Comparison of ENCODE assay signal across 8 mouse cellular contexts in genomic region chr11:101469155-101469554, GRCm38 (mm10). TPM values are rescaled to one million over a fixed set of nuclear protein-coding genes. Genes with fewer than 3 reads are reported as not detected.
DNase-seq lines count a peak whose midpoint lies in the region; ATAC-seq and TF ChIP-seq lines count a peak whose summit lies in the region.

No protein-coding gene starts in this region.

- H3K4me1 ChIP-seq in lung, postnatal 0 days (ENCODE audit: insufficient read depth, low read depth, low read length): peaks cover 1% of the 10 kb centered on the region; the same call in 1 of the 2 replicates
- peaks cover 61% of the 10 kb centered on the region for H3K4me1 ChIP-seq in forebrain, embryonic 15.5 days
- peaks cover 36% of the 10 kb centered on the region for H3K4me1 ChIP-seq in limb, embryonic 15.5 days
- H3K4me1 ChIP-seq in stomach, embryonic 16.5 days (ENCODE audit: control insufficient read depth, insufficient read depth, low read length): peaks cover 14% of the 10 kb centered on the region
- H3K4me1 ChIP-seq in cerebellum, adult 2 months (ENCODE audit: control insufficient read depth, insufficient read depth, low read length): no peaks in the 10 kb centered on the region; the same call in 1 of the 2 replicates

- no peak overlapping the region for H3K27ac ChIP-seq in lung, postnatal 0 days (ENCODE audit: low read length)
- H3K27ac ChIP-seq in forebrain, embryonic 15.5 days (replicated peaks): no peak overlapping the region
- H3K27ac ChIP-seq in limb, embryonic 15.5 days: no peak overlapping the region
- no peak overlapping the region for H3K27ac ChIP-seq in stomach, embryonic 16.5 days (ENCODE audit: low read length)
- H3K27ac ChIP-seq in cerebellum, adult 2 months (ENCODE audit: insufficient read depth, low read length): no peak overlapping the region

- 59% methylated on average over 4 of the region's 4 CpGs for WGBS in lung, postnatal 0 days
- 68% methylated on average over 4 of the region's 4 CpGs for WGBS in forebrain, embryonic 15.5 days
- WGBS in limb, embryonic 15.5 days: 54% methylated on average over 4 of the region's 4 CpGs
- 63% methylated on average over 4 of the region's 4 CpGs for WGBS in stomach, embryonic 16.5 days
- WGBS in cerebellum, adult 2 months: 67% methylated on average over 4 of the region's 4 CpGs

- no peak overlapping the region for H3K9ac ChIP-seq in lung, postnatal 0 days (replicated peaks; ENCODE audit: low read depth)
- peak overlapping the region; percentile 82; the same call in 1 of the 2 replicates for H3K9ac ChIP-seq in forebrain, embryonic 15.5 days (replicated peaks)
- H3K9ac ChIP-seq in limb, embryonic 15.5 days: no peak overlapping the region
- no peak overlapping the region for H3K9ac ChIP-seq in stomach, embryonic 16.5 days (ENCODE audit: low read length)

- no peaks in the 10 kb centered on the region for H3K27me3 ChIP-seq in lung, postnatal 0 days (replicated peaks; ENCODE audit: insufficient read depth, low read length)
- H3K27me3 ChIP-seq in forebrain, embryonic 15.5 days: no peaks in the 10 kb centered on the region
- H3K27me3 ChIP-seq in limb, embryonic 15.5 days: no peaks in the 10 kb centered on the region
- no peaks in the 10 kb centered on the region for H3K27me3 ChIP-seq in stomach, embryonic 16.5 days (ENCODE audit: control insufficient read depth, insufficient read depth, low read length)
- H3K27me3 ChIP-seq in cerebellum, adult 2 months (ENCODE audit: control insufficient read depth, insufficient read depth, low read length): no peaks in the 10 kb centered on the region

- no peak for DNase-seq in lung, postnatal 0 days (ENCODE audit: low spot score)
- no peak for DNase-seq in lung, postnatal 36 days
- no peak for DNase-seq in cerebellum, adult 2 months
- DNase-seq in adrenal gland, postnatal 4 days (ENCODE audit: low spot score in 2 of 2): no peak
- DNase-seq in kidney, postnatal 10 days: no peak

- no peak for ATAC-seq in lung, postnatal 0 days
- no peak for ATAC-seq in forebrain, embryonic 15.5 days (replicated peaks)
- ATAC-seq in limb, embryonic 15.5 days (ENCODE audit: insufficient number of reproducible peaks, low FRiP score, low TSS enrichment, low read depth): no peak
- ATAC-seq in stomach, embryonic 16.5 days (ENCODE audit: insufficient read depth, low FRiP score): no peak

- 0 out of 2 replicates have a peak overlapping the region, but pooled peaks have one; percentile 77 for H3K4me3 ChIP-seq in lung, postnatal 0 days (ENCODE audit: low read depth, low read length)
- H3K4me3 ChIP-seq in forebrain, embryonic 15.5 days: peak overlapping the region; percentile 79
- peak overlapping the region; percentile 75 for H3K4me3 ChIP-seq in limb, embryonic 15.5 days
- peak overlapping the region; percentile 80; the same call in 1 of the 2 replicates for H3K4me3 ChIP-seq in stomach, embryonic 16.5 days (replicated peaks; ENCODE audit: low read length)
- H3K4me3 ChIP-seq in cerebellum, adult 2 months (replicated peaks; ENCODE audit: insufficient read depth, low read depth, low read length): no peak overlapping the region

- TF ChIP-seq POLR2A in cerebellum, adult 2 months (IDR thresholded peaks at IDR 0.05; ENCODE audit: borderline replicate concordance, insufficient read depth, low read length): no peak

- no peaks in the 10 kb centered on the region for H3K36me3 ChIP-seq in lung, postnatal 0 days (ENCODE audit: insufficient read depth, low read length)
- H3K36me3 ChIP-seq in forebrain, embryonic 15.5 days: no peaks in the 10 kb centered on the region
- H3K36me3 ChIP-seq in limb, embryonic 15.5 days: no peaks in the 10 kb centered on the region
- H3K36me3 ChIP-seq in stomach, embryonic 16.5 days (ENCODE audit: control insufficient read depth, insufficient read depth, low read length): no peaks in the 10 kb centered on the region

- H3K9me3 ChIP-seq in lung, postnatal 0 days (ENCODE audit: low read length): no peaks in the 10 kb centered on the region
- no peaks in the 10 kb centered on the region for H3K9me3 ChIP-seq in forebrain, embryonic 15.5 days
- no peaks in the 10 kb centered on the region for H3K9me3 ChIP-seq in limb, embryonic 15.5 days
- H3K9me3 ChIP-seq in stomach, embryonic 16.5 days (replicated peaks; ENCODE audit: control insufficient read depth, low read length): no peaks in the 10 kb centered on the region

- no peak for TF ChIP-seq EP300 in lung, postnatal 0 days (IDR thresholded peaks at IDR 0.05)

- peak overlapping the region; percentile 98; the same call in 1 of the 2 replicates for H3K4me2 ChIP-seq in lung, postnatal 0 days (replicated peaks; ENCODE audit: low read depth, low read length)
- H3K4me2 ChIP-seq in forebrain, embryonic 15.5 days (replicated peaks): peak overlapping the region; percentile 83
- peak overlapping the region; percentile 95 for H3K4me2 ChIP-seq in limb, embryonic 15.5 days
- H3K4me2 ChIP-seq in stomach, embryonic 16.5 days (ENCODE audit: low read depth, low read length): peak overlapping the region; percentile 97

- TF ChIP-seq CTCF in lung, postnatal 0 days (IDR thresholded peaks at IDR 0.05): no peak
- no peak for TF ChIP-seq CTCF in cerebellum, adult 2 months (IDR thresholded peaks at IDR 0.05; ENCODE audit: borderline replicate concordance, insufficient read depth, low read depth, low read length)

RNA-seq across cellular contexts. Expression of gene Vat1, which starts 3.1 kb away (rescaled TPM):
- polyA plus RNA-seq in lung, postnatal 0 days (2015; fragmentation: Nextera tagmentation; extraction: Ambion mirVana): 76.4 and 88.1 TPM in 2 replicates
- polyA plus RNA-seq in forebrain, embryonic 15.5 days (2015; fragmentation: Nextera tagmentation; extraction: Ambion mirVana): 77.1 and 79.8 TPM in 2 replicates
- polyA plus RNA-seq in limb, embryonic 15.5 days (2015; fragmentation: Nextera tagmentation; extraction: Ambion mirVana): 78.6 and 81.3 TPM in 2 replicates
- polyA plus RNA-seq in stomach, embryonic 16.5 days (2015; fragmentation: Nextera tagmentation; extraction: Ambion mirVana): 67.1 and 73.8 TPM in 2 replicates
- polyA plus RNA-seq in cerebellum, adult 2 months (2012; rRNA removed): 44.6 and 49.2 TPM in 2 replicates
- 100 to 1,000 TPM; 103 to 105 TPM for total RNA-seq in adrenal gland, postnatal 4 days (2021)

RNA-seq across cellular contexts. Expression of gene Rnd2, which starts 4.4 kb away (rescaled TPM):
- 7.5 and 9.4 TPM in 2 replicates for polyA plus RNA-seq in lung, postnatal 0 days (2015; fragmentation: Nextera tagmentation; extraction: Ambion mirVana)
- polyA plus RNA-seq in forebrain, embryonic 15.5 days (2015; fragmentation: Nextera tagmentation; extraction: Ambion mirVana): 121 and 142 TPM in 2 replicates
- polyA plus RNA-seq in limb, embryonic 15.5 days (2015; fragmentation: Nextera tagmentation; extraction: Ambion mirVana): 10.3 and 11.9 TPM in 2 replicates
- 10.7 and 11.9 TPM in 2 replicates for polyA plus RNA-seq in stomach, embryonic 16.5 days (2015; fragmentation: Nextera tagmentation; extraction: Ambion mirVana)
- 216 and 275 TPM in 2 replicates for polyA plus RNA-seq in cerebellum, adult 2 months (2012; rRNA removed)
- 10 to 100 TPM; 16.4 to 20.0 TPM for total RNA-seq in adrenal gland, postnatal 4 days (2021)

RNA-seq across cellular contexts. Expression of gene Ifi35, which starts 20.9 kb away (rescaled TPM):
- 48.1 and 50.6 TPM in 2 replicates for polyA plus RNA-seq in lung, postnatal 0 days (2015; fragmentation: Nextera tagmentation; extraction: Ambion mirVana)
- 2.4 and 3.2 TPM in 2 replicates for polyA plus RNA-seq in forebrain, embryonic 15.5 days (2015; fragmentation: Nextera tagmentation; extraction: Ambion mirVana)
- 23.2 and 25.1 TPM in 2 replicates for polyA plus RNA-seq in limb, embryonic 15.5 days (2015; fragmentation: Nextera tagmentation; extraction: Ambion mirVana)
- polyA plus RNA-seq in stomach, embryonic 16.5 days (2015; fragmentation: Nextera tagmentation; extraction: Ambion mirVana): 26.3 and 26.8 TPM in 2 replicates
- 6.2 and 6.3 TPM in 2 replicates for polyA plus RNA-seq in cerebellum, adult 2 months (2012; rRNA removed)
- total RNA-seq in adrenal gland, postnatal 4 days (2021): 10 to 100 TPM; 30.0 to 30.3 TPM

RNA-seq across cellular contexts. Expression of gene Rpl27, which starts 27.1 kb away (rescaled TPM):
- 221 and 251 TPM in 2 replicates for polyA plus RNA-seq in lung, postnatal 0 days (2015; fragmentation: Nextera tagmentation; extraction: Ambion mirVana)
- 267 and 285 TPM in 2 replicates for polyA plus RNA-seq in forebrain, embryonic 15.5 days (2015; fragmentation: Nextera tagmentation; extraction: Ambion mirVana)
- polyA plus RNA-seq in limb, embryonic 15.5 days (2015; fragmentation: Nextera tagmentation; extraction: Ambion mirVana): 262 and 315 TPM in 2 replicates
- 241 and 276 TPM in 2 replicates for polyA plus RNA-seq in stomach, embryonic 16.5 days (2015; fragmentation: Nextera tagmentation; extraction: Ambion mirVana)
- polyA plus RNA-seq in cerebellum, adult 2 months (2012; rRNA removed): 400 and 422 TPM in 2 replicates
- total RNA-seq in adrenal gland, postnatal 4 days (2021): 100 to 1,000 TPM in 1 of 2 experiments, 10 to 100 TPM in 1; 90.3 to 116 TPM

RNA-seq across cellular contexts. Expression of gene Ptges3l, which starts 44.0 kb away (rescaled TPM):
- 6.5 and 7.3 TPM in 2 replicates for polyA plus RNA-seq in lung, postnatal 0 days (2015; fragmentation: Nextera tagmentation; extraction: Ambion mirVana)
- 1.0 and 1.7 TPM in 2 replicates for polyA plus RNA-seq in forebrain, embryonic 15.5 days (2015; fragmentation: Nextera tagmentation; extraction: Ambion mirVana)
- 15.5 and 36.1 TPM in 2 replicates for polyA plus RNA-seq in limb, embryonic 15.5 days (2015; fragmentation: Nextera tagmentation; extraction: Ambion mirVana)
- 16.3 and 26.9 TPM in 2 replicates for polyA plus RNA-seq in stomach, embryonic 16.5 days (2015; fragmentation: Nextera tagmentation; extraction: Ambion mirVana)
- 1.2 and 1.8 TPM in 2 replicates for polyA plus RNA-seq in cerebellum, adult 2 months (2012; rRNA removed)
- total RNA-seq in adrenal gland, postnatal 4 days (2021): 1 to 10 TPM; 6.4 to 6.7 TPM
